Mouse (Mus musculus): Measurements from ENCODE around the gene Tle1. TPM values are rescaled to one million over a fixed set of nuclear protein-coding genes. Genes with fewer than 3 reads are reported as not detected.
A peak's percentile ranks its signal among the peaks of the same experiment; 100 is the strongest.

The Tle1 gene
- total RNA-seq (2015; ENCODE audit: low replicate concordance): 8.6 TPM in 2 replicates
- 2.9 and 3.1 TPM in 2 replicates for total RNA-seq (2017; ENCODE audit: low replicate concordance)

DNA sequence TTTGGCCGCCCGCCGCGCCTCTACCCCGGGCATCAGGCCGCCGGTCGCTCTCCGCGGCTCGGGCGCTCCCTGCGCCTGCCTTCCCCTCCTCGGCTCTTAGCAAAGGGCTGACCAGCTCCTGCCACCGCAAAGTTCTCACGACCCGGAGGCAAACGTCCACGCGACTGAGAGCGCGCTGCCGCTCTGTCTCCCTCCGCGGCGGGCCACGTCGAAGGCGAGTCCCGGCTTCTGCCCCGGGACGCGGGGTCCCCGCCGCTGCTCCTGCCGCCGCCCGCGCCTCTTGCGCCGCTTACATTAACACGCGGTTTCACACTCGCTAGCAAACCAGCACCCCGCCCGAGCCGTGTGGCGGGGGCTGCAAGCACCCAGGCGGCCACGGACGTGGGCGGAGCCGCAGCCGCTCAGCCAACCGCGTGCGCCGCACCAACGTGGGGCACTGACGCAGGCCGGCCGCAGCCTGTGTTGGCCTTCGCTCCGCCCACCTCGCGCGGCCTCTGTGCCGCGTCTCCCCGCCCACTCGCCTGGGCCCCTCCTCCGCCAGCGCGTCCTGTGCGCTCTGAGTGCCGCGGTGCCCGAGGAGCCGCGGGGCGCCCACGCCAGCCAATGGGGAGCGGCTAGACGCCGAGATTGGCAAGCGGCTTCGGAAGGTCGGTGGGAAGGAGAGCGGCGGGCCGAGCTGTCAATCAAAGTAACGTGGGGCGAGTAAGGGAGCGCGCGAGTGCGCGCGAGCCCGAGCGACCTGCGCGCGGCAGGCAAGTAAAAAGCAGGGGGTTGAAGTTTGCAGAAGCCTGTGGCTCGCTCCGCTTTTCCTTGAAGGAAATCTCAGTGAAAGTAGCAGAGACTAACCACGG, at the start of gene Tle1:
Gene Tle1 (minus strand): TSS at position 361 of the 851 bp plus-strand sequence.
- peak; percentile 97 for ATAC-seq (replicated peaks; ENCODE audit: low FRiP score, poor library complexity, severe bottlenecking)

GRCm38 (mm10) chr4:72233584-72234219, 33.0 kb upstream of the Tle1 start:
- no peak for ATAC-seq (replicated peaks; ENCODE audit: low FRiP score, poor library complexity, severe bottlenecking)

DNA sequence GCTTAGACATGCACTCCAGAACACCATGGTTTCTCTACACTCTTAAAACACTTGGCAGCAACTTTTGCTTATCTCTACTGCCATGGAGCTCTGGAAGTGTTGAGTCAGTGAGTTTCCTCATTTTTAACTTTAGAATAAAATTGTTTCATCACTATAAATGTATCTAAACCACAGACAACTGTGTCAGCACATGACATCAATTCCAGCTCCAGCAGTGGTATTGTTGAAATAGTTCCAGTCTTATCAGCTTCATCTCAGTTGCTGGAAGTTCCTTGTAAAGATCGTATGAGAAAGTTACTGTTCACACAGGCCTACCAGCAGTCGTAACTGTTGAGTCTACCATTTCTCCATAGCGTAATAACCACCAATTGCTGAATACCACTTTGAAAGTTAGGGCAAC, 31.5 kb upstream of the Tle1 start:
- ATAC-seq (replicated peaks; ENCODE audit: low FRiP score, poor library complexity, severe bottlenecking): no peak

DNA sequence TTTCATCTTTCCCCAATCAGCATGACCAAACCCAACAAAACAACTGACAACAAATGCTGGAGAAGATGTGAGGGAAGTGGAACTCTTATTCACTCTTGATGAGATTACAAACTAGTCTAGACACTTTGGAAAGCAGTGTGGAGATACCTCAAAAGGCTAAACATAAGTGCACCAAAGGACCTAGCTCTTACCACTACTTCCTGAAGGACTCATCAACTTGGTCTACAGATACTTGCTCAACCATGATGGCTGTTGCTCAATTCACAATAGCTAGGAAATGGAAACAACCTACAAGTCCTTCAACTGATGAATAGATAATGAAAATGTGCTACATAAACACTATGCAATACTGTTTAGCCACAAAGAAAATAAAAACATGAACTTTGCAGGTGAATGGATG, 30.1 kb upstream of the Tle1 start:
- no peak for ATAC-seq (replicated peaks; ENCODE audit: low FRiP score, poor library complexity, severe bottlenecking)

DNA sequence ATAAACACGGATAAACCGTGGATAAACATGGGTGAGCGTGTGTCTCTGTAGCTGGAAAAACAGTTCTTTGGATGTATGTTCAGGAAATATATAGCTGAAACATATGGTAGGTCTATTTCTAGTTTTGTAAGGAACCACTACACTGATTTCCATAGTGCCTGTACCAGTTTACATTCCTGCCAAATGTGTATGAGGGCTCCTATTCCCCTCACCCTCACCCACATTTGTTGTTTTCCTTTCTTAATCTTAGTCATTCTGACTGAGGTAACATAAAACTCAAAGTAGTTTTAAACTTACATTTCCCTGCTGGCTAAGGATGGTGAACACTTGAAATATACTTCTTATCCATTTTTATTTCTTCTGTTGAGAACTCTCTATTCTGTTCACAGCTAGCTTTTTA, 20.9 kb upstream of the Tle1 start:
- no peak for ATAC-seq (replicated peaks; ENCODE audit: low FRiP score, poor library complexity, severe bottlenecking)

GRCm38 (mm10) chr4:72204420-72205045, 3.8 kb upstream of the Tle1 start:
- ATAC-seq (replicated peaks; ENCODE audit: low FRiP score, poor library complexity, severe bottlenecking): no peak

DNA sequence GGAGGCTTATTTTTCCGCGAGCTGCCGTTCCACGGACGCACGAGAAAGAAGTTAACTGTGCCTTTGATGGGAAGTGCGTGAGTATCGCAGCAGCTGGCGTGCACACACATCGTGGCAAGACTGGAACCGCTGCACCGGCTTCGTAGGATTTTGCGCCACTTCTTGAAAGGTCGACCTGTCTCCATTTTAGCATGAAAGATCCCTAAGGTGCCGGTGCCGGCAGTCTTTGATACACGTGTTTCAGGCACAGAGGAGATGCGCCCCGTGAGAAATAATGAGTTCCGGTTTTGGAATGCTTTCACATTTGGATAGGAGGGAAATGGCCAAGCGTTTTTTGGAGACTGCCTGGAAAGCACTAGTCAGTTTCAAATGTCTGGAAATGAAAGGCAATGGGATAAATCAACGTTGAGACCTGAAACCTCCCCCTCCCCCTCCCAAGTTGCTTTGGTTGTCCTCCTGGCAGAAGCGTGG, 837 bp upstream of the Tle1 start:
- ATAC-seq (replicated peaks; ENCODE audit: low FRiP score, poor library complexity, severe bottlenecking): no peak

- ATAC-seq (replicated peaks; ENCODE audit: low FRiP score, poor library complexity, severe bottlenecking): no peak
Observed at GRCm38 (mm10) chr4:72199571-72200558, 854 bp downstream of the Tle1 start.

DNA sequence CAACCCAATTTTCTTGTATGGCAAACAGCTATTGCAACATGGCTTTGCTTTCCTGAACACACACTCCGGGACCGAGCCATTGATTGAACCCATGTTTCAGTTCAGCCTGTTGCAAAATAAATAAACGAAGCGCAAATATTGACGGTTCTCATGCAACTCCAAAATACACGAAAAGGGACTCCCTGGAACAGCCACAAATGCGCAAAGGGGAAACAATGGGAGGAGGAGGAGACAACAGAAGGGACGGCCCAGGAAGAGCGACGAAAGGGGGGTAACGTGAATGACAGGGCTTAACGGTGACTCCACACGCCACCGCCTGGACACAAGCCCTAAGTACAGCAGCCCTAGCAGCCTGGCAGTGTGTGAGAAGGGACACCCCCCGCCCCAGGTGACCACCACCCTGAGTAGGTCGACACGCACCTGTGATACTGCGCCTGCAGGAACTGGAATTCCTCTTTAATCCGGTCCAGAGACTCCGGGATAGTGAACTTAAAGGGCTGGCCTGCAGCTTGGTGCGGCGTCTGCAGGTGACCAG, 1.8 kb downstream of the Tle1 start:
- ATAC-seq (replicated peaks; ENCODE audit: low FRiP score, poor library complexity, severe bottlenecking): no peak

GRCm38 (mm10) chr4:72197888-72198605, 2.7 kb downstream of the Tle1 start:
- ATAC-seq (replicated peaks; ENCODE audit: low FRiP score, poor library complexity, severe bottlenecking): no peak

DNA sequence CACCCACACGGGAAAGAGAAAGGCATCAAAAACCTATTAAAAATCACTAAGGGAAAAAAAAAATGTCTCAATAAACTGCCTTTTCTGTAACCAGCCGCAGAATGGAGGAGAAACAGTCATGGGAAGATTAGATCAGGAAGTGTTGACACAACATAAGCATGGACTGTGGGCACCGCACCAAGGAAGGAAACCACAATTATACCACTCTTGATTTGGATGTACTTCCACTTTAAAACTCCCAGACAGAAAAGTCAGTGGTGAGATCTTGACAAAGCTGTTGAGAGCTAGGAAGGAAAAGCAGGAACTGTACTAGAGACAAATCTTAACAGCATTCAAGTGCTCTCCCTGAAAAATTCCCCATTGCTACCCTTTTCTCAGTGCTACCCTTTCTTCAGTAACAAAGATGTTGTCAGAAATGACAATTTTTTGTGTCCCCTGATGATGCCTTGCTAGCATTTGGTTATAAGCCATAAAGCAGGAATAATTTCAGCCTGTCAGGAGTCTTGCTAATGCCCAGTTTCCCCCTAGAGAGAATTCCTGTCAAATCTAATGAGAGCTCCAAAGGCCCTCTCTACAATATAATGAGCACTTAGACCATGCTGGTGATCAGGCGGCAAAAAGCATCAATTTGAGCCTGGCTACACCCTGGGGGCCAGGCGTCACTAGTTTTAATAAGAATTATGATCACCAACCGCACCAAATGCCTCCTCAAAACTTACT, 5.4 kb downstream of the Tle1 start:
- no peak for ATAC-seq (replicated peaks; ENCODE audit: low FRiP score, poor library complexity, severe bottlenecking)

DNA sequence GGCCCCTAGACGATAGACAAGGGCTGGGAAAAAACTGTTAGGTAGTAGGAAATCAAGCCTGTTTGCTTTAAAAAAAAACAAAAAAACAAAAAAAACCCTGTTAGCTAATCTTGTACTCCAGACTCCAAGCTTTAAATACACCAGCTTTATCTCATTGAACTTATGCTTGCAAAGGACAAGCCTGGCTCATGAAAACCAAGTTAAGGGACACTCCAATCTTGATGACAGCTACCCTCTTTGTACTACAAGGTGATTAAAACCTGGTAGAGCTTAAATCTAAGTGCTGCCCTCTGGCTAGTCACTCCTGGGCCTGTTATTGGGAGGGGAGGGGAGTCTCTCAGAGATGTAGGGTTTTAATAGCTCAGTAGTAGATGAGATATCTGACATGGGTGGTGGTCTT, 7.4 kb downstream of the Tle1 start:
- ATAC-seq (replicated peaks; ENCODE audit: low FRiP score, poor library complexity, severe bottlenecking): no peak

- no peak for ATAC-seq (replicated peaks; ENCODE audit: low FRiP score, poor library complexity, severe bottlenecking)
Observed at GRCm38 (mm10) chr4:72184476-72184875, 16.2 kb downstream of the Tle1 start.

DNA sequence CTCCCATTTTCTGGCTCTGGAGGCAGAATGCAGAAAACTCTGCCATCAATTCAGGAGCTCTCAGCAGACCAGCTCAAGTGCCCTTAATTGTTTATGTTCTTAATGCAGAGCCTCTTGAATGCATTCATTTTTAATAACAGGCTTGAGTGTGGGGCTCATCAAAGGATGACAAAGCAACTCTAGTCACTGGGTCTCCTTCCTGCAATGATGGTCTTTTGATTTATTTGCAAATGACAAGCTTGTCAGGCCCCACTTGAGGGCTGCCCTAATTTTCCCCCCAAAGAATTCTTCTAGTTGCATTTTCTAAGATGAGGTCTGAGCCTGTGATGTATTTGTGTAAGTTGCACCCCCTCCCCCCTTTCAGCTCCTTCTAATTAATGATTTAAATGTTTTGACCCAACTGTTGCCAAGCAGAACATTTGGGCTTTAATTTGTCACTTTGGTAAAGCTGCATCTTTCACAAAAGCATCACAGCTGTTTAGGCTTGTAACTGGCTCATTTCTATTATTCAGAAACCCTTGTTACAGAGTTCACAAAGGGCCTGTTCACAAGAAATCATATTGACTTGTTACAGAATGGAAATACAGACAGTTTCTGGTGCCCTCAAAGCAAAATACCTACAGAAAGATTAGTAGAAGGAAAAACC, 18.3 kb downstream of the Tle1 start:
- ATAC-seq (replicated peaks; ENCODE audit: low FRiP score, poor library complexity, severe bottlenecking): no peak

- no peak for ATAC-seq (replicated peaks; ENCODE audit: low FRiP score, poor library complexity, severe bottlenecking)
Observed at GRCm38 (mm10) chr4:72175943-72176342, 24.8 kb downstream of the Tle1 start.

- no peak for ATAC-seq (replicated peaks; ENCODE audit: low FRiP score, poor library complexity, severe bottlenecking)
Observed at GRCm38 (mm10) chr4:72168267-72168666, 32.5 kb downstream of the Tle1 start.

DNA sequence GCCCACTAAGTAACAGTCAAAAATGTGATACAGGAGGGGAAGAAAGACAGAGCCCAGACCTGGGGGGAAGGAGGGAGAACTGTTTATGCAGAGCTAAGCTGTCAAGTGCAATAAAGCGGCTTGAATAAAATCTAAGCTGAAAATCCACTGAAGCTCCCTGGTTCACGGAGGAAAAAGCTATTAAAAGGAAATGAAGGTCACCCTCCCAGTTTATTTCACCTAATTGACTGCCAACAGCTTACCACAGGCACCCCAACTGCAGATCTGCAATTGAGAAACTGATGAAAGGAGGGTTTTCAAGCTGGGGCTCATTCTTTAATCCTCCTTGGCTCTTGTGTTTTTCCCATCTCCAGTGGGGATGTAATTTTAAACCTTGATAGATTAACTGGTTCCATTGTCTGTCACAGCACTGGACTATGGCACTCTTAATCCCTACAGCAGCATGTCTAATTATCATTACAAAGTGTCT, 32.9 kb downstream of the Tle1 start:
- ATAC-seq (replicated peaks; ENCODE audit: low FRiP score, poor library complexity, severe bottlenecking): no peak

Measured in erythroblast, adult 5-6 weeks (primary cell).